Mouse (Mus musculus): ENCODE data around the gene Cldn3.
"Not testable (repeated sequence)": the region's sequence is repeated elsewhere in the genome, so short reads cannot be mapped to it uniquely, and the experiment has no call there.

Gene Cldn3

DNA sequence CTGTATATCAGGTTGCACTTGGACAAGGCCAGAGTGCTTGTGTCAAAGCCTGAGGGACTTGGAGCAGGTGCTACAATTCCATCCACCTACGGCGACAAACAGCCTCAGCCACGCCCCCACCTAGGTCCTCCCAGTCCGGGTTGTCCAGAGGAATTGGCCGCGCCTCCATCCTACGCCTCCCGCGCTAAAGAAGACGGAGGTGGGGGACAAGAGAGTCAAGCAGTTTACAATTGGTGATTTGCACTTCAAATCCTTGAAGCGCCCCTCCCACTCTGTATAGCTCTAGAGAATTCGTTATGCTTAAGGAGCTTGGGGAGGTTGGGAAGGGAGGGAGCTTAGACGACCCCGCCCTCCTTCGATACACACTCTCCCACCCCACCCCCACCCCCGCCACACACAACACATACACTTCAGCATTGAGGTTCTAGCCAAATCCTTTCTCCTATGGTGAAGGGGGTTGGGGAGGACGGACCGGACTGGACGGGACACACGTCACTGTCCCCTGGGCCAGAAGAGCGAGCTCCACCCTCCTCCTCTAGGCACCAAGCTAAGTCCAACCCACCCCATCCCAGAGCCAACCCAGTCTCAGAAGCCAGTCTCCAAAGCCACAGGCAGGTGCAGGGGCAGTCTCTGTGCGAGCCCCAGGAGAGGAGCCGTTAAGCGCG lies at the start of gene Cldn3:
Gene Cldn3 (plus strand): TSS at position 582 of the 665 bp plus-strand sequence.
- DNase-seq (ENCODE audit: low spot score in 2 of 2), result no peak

DNA sequence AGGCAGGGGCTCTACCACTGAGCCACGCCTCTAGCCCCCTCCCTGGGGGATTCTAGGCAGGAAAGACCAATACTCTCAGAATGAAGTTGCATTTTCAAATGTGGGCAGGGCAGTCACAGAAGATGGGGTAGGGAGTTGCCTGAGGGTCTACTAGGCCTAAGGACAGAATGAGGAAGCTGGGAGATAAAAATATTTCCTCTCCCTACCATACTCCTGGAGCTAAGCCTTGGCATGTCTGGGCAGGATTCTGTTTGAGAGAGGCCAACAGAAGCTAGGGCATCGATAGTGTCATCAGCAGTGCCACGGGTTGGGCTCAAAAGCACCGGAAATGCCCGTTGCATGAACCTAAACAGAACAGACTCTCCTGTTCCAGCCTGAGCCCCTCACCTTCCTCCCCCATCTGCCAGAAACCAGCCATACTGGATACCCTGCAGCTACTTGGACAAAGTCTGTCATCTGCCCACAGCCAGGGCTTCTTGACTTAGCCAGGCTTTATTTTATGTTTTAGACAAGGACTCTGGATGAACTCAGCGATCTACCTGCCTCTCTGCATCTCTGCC lies 49.3 kb upstream of the Cldn3 start:
- no peak for DNase-seq (ENCODE audit: low spot score in 2 of 2)

DNA sequence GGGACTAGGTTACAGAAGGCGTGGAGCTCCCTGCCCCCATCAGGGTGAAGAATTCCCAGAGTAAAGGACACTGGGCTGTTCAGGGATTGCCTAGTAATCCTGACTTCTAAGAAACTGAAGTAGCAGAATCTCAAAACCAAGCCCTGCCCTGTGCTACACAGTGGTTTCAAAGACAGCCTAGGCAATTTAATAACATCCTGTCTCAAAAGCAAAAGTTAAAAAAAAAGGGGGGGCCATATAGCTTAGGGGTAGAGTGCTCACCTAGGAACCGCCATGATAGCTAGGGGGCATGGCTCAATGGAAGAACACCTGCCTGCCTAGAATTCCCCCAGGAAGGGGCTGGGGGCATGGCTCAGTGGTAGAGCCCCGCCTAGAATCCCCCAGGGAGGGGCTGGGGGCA lies 46.9 kb upstream of the Cldn3 start:
- no peak for DNase-seq (ENCODE audit: low spot score in 2 of 2)

DNA sequence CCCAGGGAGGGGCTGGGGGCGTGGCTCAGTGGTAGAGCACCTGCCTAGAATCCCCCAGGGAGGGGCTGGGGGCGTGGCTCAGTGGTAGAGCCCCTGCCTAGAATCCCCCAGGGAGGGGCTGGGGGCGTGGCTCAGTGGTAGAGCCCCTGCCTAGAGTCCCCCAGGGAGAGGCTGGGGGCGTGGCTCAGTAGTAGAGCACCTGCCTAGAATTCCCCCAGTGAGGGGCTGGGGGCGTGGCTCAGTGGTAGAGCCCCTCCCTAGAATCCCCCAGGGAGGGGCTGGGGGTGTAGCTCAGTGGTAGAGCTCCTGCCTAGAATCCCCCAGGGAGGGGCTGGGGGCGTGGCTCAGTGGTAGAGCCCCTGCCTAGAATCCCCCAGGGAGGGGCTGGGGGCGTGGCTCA lies 46.5 kb upstream of the Cldn3 start:
- not testable (repeated sequence) for DNase-seq (ENCODE audit: low spot score in 2 of 2)

DNA sequence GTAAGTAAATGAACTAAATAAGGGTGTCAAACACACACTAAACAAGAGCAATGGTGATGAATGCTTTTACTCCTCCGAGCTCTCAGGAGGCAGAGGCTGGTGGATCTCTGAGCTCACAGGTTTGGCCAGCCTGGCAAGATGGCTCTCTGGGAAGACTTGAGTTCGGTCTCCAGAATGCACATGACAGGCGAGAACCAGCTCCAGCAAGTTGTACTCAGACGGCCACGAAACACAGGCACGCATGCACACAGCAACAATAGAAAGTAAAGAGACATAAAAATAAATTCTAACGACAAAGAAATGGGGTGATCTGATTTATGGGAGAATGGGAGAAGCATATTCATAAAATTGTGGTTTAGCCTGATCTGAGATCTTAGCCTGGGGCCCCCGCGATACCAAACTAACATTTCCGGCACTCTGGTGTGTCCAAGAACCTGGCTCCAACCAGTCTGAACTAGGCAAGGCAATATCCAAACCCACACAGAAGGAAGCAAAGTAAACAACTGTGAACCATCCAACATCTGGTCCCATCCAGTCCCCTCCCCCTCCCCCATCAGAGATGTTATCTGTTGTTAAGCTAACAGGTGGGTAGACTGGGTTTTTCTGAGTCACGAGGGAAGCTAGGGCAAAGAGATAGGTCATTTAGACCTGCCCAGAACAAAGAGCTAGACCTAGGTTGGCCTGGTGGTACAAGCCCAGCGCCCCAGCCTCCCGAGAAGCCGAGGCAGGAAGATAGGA lies 44.4 kb upstream of the Cldn3 start:
- no peak for DNase-seq (ENCODE audit: low spot score in 2 of 2)

DNA sequence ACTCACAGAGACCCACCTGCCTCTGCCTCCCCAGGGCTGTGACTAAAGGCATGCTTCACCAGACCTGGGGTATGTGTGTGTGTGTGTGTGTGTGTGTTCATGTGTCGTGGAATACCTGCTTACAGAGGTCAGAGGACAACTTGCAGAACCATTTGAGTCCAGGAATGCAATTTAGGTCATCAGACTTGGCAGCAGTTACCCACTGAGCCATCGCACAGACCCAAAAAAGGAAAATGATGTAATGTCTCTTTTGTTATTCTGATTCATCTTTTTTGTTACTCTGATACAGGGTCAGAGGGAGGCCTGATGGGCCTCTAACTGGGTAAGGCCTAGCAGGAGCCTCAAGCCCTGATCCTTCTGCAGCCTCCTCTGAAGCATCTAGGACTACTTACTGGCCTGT lies 43.3 kb upstream of the Cldn3 start:
- no peak for DNase-seq (ENCODE audit: low spot score in 2 of 2)

DNA sequence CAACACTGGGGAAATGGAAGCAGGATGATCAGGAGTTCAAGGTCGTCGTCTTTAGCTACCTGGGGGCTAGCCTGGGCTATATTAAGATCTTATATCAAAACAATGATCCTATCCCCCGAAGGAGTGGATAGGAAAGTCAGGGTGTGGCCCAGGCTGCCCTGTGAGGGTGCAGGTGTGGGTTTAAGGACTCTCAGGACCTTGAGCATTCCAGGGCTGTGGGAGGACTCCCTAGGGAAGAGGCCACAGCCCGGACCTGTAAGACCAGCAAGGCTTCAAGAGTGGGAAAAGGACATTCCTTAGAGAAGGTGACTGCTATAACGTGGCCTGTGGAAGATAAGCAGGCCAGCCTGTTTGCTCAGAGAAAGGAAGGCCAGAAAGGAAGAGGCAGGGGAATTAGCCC lies 41.8 kb upstream of the Cldn3 start:
- DNase-seq (ENCODE audit: low spot score in 2 of 2), result no peak

DNA sequence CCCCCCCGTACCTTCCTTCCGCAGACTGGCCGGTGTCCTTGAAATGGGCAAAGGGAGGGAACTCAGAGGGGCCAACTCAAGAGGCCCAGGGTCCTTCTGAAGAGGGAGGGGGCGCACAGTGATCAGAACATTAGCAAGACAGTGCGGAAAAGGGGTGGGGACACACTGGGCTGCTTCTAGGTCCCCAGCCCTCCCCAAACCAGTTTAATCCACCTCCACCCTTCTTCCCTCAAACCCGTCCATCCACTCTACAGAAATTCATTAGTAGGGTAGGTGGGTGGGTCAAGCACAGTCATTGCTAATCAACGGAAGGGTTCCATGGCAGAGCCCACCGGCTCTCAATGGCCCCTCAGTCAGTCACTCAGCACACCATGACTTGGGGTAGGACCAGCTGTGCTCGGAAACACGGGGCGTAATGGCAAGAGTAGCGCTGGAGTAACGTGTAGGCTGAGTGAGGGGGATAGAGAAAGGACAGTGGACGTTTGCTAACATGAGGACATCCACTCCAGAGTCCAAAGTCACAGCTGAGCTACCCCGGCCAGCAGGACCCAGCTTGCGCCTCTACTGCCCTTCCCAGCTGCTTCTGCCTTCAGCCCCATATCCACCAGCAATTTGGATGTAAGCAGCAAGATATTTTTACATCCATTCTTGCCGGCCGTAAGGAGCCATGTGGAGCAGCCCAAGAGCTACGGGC lies 40.6 kb upstream of the Cldn3 start:
- DNase-seq (ENCODE audit: low spot score in 2 of 2), result no peak

DNA sequence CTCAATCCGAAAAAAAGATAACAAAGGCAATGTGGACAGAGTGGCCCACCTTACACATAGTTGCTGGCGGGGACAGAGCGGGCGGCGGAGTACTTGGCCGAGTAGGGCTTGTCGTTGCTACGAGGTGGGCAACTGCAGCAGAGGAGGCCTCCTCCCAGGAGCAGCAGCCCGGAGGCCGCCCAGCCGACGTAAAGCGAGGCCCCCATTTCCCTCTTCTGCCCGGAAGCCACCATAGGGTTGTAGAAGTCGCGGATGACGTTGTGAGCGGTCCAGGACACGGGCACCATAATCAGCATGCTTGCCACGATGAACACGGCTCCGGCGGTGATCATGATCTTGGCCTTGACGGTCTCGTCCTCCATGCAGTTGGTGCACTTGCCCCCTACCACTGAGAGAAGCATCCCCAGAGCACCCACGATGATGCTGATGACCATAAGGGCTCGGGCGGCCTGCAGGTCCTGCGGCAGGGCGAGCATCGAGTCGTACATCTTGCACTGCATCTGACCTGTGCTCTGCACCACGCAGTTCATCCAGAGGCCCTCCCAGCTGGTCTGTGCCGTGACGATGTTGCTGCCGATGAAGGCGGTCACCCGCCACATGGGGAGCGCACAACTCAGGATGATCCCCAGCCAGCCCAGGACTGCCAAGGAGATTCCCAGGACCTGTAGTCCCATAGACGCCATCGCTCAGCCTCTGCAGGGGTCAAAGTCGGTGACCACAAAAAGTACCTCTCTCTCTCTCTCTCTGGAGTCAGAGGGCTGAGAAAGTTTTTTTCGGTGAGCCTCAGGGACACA lies 39.8 kb upstream of the Cldn3 start:
- DNase-seq (ENCODE audit: low spot score in 2 of 2), result no peak

DNA sequence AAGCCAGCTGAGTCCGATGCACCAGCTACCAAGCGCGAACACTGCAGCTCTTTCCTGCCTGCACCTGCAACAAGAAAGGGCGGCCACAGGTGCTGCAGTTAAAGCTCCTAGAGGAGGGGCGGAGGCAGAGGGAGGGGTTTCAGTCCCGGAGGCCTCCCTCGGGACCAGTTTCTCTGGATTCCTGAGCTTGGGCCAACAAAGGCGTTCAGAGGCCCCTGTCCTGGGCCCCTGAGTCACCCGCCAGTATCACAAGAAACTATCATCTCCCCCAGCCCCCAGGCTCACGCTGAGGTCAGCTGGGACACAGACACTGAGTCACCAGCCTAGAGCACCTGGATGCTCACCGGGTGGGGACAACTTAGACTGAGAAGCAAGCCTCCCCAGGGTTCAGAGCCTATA lies 39.2 kb upstream of the Cldn3 start, which contains the start of gene Cldn4:
Gene Cldn4 (minus strand): TSS at position 78 of the 399 bp plus-strand sequence.
- DNase-seq (ENCODE audit: low spot score in 2 of 2), result no peak

DNA sequence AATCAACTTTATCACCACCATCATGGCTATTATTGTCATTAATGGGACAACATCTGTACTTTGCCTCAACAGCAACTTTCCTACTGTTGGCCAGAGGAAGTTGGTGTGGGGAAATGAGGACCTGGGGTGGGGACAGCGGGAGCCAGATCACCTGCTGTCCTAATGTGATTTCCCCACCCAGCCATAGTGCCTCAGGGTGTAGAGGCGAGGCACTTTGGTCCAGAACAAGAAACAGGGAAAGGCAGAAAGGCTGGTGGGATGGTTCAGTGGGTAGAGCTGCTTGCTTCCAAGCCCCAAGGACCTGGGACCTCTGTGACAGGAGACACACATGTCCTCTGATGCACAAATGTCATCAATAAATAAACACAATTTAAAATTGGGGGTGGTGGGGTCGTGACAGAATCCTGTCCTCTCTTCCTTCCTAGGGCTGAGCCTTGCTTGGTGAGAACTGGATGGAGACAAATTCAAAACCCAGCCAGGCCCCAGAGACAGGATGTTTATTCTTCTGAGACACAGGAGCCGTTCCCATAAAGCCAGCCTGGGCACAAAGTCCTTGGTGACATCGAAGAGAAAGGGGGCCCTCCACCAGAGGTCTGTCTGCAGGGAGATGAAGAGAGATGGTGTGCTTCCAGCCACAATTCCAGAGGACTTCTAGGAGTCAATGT lies 38.5 kb upstream of the Cldn3 start:
- no peak for DNase-seq (ENCODE audit: low spot score in 2 of 2)

DNA sequence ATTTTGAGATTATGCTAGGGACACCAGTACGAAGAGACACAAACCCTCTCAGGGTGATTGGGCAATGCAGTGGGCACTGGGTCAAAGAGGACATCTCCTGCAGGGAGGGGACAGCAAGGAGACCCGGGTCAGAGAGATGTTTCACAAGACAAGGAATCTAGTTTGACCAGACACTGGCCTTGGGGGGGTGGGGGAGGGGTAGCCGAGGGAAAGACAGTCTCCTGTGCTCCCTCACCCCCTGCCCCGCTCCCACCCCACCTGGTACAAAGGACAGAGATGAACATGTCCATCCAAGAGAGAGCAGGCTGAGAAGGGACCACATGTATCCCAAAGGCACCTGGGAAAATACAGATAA lies 38.0 kb upstream of the Cldn3 start:
- DNase-seq (ENCODE audit: low spot score in 2 of 2), result no peak

DNA sequence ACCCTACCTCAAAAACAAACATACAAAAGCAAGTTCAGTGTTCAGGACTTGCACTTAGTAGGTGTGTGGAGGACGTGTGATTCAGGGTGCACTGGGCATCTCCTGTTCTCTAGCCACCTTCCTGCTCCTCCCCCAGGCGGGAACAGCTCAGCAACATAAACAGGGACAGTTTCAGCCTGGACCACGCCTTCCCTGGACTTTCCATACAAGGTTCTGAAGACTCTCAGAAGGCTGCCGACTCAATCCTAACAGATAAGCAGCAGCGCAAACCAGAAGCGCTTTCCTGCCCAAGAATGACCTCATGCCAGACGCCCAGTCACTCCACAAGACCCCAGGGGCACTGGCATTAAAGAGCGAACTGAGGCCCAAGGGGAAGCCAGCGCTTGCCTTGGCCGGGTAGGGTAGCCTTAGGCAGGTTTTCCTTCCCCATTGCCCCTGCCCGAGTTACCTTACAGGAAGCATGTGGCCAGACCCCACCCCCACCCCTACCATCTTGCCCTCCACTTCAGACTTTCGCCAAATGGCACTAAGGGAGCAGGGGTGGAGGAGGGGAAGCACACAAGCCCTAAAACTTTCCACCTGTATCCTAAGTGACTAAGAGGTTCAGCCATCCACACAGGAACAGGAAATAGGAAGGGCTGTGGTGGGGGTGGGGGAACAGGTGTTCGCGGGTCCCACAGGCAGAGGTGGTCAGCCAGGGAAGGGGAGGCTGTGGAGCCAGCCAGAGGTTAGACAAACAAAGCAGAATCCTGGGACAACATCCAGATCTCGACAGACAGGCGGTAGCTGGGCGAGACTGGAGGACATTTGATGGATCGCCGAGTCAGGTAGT lies 34.7 kb upstream of the Cldn3 start:
- no peak for DNase-seq (ENCODE audit: low spot score in 2 of 2)

DNA sequence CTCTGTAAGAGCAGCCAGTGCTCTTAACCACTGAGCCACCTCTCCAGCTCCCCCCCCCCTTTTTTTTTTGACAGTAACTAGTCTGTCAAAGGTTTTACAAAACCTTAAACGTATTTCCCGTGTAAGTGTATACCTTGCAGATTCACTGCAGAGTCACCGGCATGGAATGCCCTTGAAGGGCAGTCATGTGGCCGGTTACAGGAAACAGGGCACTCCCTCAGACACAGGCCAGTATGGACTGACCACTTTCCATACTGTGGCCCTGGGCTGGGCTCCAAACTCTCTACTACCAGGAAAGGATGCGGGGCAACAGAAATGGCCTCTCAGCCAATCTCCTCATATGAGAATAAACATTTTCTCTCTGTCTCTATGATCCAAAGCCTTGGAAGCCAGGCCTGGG lies 30.5 kb upstream of the Cldn3 start:
- no peak for DNase-seq (ENCODE audit: low spot score in 2 of 2)

DNA sequence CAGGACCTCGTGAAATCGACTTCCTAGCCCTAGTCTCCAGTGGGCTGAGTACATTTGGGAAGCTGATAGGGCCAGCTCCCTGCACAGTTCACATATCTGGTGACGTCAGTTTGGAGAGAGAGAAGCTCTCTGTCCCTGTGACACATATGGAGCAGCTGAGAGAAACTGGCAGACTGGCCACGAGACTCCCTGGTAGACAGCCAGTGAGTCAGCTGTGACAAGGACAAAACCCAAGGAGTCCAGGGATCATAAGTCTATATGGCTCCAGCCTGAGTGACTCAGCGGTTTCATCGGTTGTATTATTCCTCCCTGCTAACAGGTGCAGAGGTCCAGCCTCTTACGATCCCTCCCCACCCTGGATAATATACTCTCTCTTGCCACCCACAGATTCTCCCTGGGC lies 26.9 kb upstream of the Cldn3 start:
- DNase-seq (ENCODE audit: low spot score in 2 of 2), result no peak

DNA sequence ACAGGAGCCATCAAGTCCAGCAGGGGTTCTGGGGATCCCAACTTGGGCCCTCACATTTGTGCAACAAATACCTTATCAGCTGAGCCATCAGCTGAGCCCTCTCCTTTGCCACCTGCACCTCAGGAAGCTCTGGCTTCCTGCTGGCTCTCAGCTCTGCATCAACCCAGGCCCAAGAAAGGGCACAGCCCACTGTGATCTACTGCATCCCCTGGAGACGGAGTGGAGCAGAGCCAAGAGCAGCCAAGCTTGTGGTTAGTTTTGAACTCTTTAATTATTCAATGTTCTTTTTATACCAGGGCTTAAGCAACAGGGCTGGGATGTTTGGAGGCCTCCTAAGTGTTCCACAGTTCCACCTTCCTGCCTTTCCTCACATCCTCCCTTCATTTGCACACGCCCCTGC lies 25.6 kb upstream of the Cldn3 start:
- no peak for DNase-seq (ENCODE audit: low spot score in 2 of 2)

DNA sequence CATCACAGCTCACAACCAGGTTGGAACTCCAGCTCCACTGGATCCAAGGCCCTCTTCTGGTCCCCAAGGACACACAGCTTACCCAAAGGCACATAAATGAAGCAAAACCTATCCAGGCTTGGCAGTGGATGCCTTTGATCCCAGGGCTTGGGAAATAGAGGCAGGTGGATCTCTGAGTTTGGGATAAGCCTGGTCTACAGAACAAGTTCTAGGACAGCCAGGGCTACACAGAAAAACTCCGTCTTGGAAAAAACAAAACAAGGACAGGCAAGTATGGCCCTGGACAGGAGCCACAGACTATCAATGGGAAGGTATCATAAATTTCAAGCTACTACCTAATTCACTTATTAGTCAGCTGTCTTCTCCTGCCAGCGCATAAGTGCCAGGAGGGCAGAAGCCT lies 24.5 kb upstream of the Cldn3 start:
- no peak for DNase-seq (ENCODE audit: low spot score in 2 of 2)

DNA sequence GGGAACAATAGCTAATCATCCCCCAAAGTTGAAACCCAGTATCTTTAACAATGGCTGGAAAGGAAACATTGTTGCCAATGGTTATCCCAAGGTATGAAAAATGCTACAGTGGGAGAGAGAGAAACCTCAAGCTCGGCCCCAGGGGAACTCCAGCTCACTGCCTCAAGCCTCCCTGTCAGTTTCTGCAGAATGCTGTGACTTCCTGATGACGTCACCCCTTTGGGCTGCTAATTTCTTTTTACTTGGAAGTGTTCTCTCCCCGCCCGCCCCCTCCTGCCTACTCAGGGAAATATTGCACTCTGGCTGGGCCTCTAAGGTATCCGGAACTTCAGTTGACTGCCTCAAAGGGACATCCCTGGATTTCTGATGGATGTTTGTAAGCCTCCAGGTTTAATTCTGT lies 22.5 kb upstream of the Cldn3 start:
- DNase-seq (ENCODE audit: low spot score in 2 of 2), result no peak

DNA sequence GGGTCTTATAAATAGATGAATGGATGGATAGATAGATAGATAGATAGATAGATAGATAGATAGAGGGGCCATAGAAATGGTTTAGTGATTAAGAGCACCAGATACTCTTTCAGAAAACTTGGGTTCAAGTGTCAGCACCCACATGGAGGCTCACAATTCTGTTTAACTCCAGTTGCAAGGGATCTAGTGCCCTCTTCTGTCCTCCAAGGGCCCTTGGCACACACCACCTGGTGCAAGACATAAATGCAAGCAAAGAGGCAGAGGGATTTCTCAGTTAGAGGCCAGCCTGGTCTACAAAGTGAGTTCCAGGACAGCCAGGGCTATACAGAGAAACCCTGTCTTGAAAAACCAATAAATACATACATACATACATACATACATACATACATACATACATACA lies 21.4 kb upstream of the Cldn3 start:
- DNase-seq (ENCODE audit: low spot score in 2 of 2), result not testable (repeated sequence)

DNA sequence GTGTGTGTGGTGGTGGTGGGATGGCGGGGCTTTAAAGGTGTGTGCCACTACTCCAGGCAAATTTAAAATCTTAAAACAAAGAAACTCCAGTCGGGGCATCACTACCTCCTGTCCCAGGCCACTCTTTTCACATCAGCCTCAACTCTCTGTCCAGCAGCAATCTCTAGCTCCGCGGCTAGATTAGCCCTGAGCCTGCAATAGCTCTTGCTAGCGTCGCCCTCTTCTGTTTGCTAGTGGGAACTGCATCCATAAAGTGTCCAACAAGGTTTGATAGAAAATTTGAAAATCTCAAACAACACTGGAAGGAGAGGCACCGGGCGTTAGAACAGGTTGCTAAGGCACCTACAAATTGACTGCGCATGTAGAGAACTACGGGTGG lies 20.6 kb upstream of the Cldn3 start:
- peak; percentile 76 to 85 for DNase-seq (ENCODE audit: low spot score in 2 of 2)
